Mouse (Mus musculus) kidney, postnatal 25 days (tissue): ENCODE measurements around the gene Aox2.
"Not testable (repeated sequence)": the region's sequence is repeated elsewhere in the genome, so short reads cannot be mapped to it uniquely, and the experiment has no call there.

Experiments used
- DNase-seq, 2 experiments: peaks; one replicate each; pipeline ENCODE4 v3.0.0; 2021; ENCODE audit warnings: mixed read lengths in 2 of 2

Aox2 gene

GRCm38 (mm10) chr1:58353238-58353893 lies 75.2 kb downstream of the Aox2 start:
- DNase-seq: peak; percentile 74 to 85

GRCm38 (mm10) chr1:58358958-58359901 lies 81.1 kb downstream of the Aox2 start:
- no peak for DNase-seq

GRCm38 (mm10) chr1:58362296-58362695 lies 84.2 kb downstream of the Aox2 start:
- no peak for DNase-seq

- DNase-seq: no peak
Observed at GRCm38 (mm10) chr1:58364551-58364950, 86.4 kb downstream of the Aox2 start.

GRCm38 (mm10) chr1:58365829-58366228 lies 87.7 kb downstream of the Aox2 start:
- no peak for DNase-seq

- no peak for DNase-seq
Observed at GRCm38 (mm10) chr1:58366737-58367471, 88.8 kb downstream of the Aox2 start.

- DNase-seq: no peak
Observed at GRCm38 (mm10) chr1:58369716-58370115, 91.6 kb downstream of the Aox2 start.

- DNase-seq: not testable (repeated sequence)
Observed at GRCm38 (mm10) chr1:58374266-58374665, 96.1 kb downstream of the Aox2 start.

- DNase-seq: no peak
Observed at GRCm38 (mm10) chr1:58375574-58376147, 97.5 kb downstream of the Aox2 start.

GRCm38 (mm10) chr1:58382586-58383281 lies 104.6 kb downstream of the Aox2 start:
- DNase-seq: peak; percentile 40 to 62

- DNase-seq: no peak
Observed at GRCm38 (mm10) chr1:58391421-58392267, 113.5 kb downstream of the Aox2 start.

- no peak for DNase-seq
Observed at GRCm38 (mm10) chr1:58392268-58392651, 114.1 kb downstream of the Aox2 start.

GRCm38 (mm10) chr1:58392652-58393283 lies 114.6 kb downstream of the Aox2 start, which contains the start of gene Bzw1:
Gene Bzw1, plus strand, starts transcription at chr1:58392898.
- DNase-seq: peak; percentile 94 to 96

GRCm38 (mm10) chr1:58393284-58394195 lies 115.4 kb downstream of the Aox2 start:
- peak; percentile 51 to 85 for DNase-seq

- DNase-seq: no peak
Observed at GRCm38 (mm10) chr1:58395341-58395740, 117.2 kb downstream of the Aox2 start.

- DNase-seq: no peak
Observed at GRCm38 (mm10) chr1:58396179-58396578, 118.1 kb downstream of the Aox2 start.

- DNase-seq: no peak
Observed at GRCm38 (mm10) chr1:58397731-58398130, 119.6 kb downstream of the Aox2 start.

- DNase-seq: no peak
Observed at GRCm38 (mm10) chr1:58401396-58401795, 123.3 kb downstream of the Aox2 start.

- DNase-seq: no peak
Observed at GRCm38 (mm10) chr1:58403745-58404144, 125.6 kb downstream of the Aox2 start.

GRCm38 (mm10) chr1:58407321-58407720 lies 129.2 kb downstream of the Aox2 start:
- no peak for DNase-seq
